Mouse (Mus musculus) cerebellum, adult 2 months (tissue): ENCODE results near the gene Myoz1. TPM values are rescaled to one million over a fixed set of nuclear protein-coding genes. Genes with fewer than 3 reads are reported as not detected.
"Not testable (repeated sequence)": the region's sequence is repeated elsewhere in the genome, so short reads cannot be mapped to it uniquely, and the experiment has no call there.

Source experiments
- DNase-seq, 2 experiments: peaks; one replicate each; pipeline ENCODE4 v3.0.0; 2021
- H3K27ac ChIP-seq: fragments of 200-500 bp; 2 replicates; pipeline ENCODE4 v1.5.1; 2012; ENCODE audit warnings: low read length, control low read depth, inconsistent platforms; ENCODE audit not compliant: insufficient read depth
- H3K27me3 ChIP-seq: fragments of 200-500 bp; 2 replicates; pipeline ENCODE4 v1.6.1; 2012; ENCODE audit warnings: inconsistent platforms, mild to moderate bottlenecking, low read length, moderate library complexity; ENCODE audit not compliant: control insufficient read depth, insufficient read depth
- H3K4me1 ChIP-seq: fragments of 200-500 bp; 2 replicates; pipeline ENCODE4 v1.6.1; 2011; ENCODE audit warnings: low read length; ENCODE audit not compliant: control insufficient read depth, insufficient read depth
- H3K4me3 ChIP-seq: fragments of 200-500 bp; replicated peaks from 2 replicates; pipeline ENCODE3; 2011; ENCODE audit warnings: mild to moderate bottlenecking, low read depth, low read length, control low read depth; ENCODE audit not compliant: insufficient read depth
- CTCF ChIP-seq: fragments of 200-500 bp; IDR thresholded peaks from 2 replicates; pipeline ENCODE4 v1.5.1; 2011; ENCODE audit warnings: low read depth, mild to moderate bottlenecking, control low read depth, low read length, moderate library complexity, borderline replicate concordance; ENCODE audit not compliant: insufficient read depth
- POLR2A ChIP-seq: fragments of 200-500 bp; IDR thresholded peaks from 2 replicates; pipeline ENCODE4 v1.6.1; 2011; ENCODE audit warnings: low read length, control low read depth, borderline replicate concordance; ENCODE audit not compliant: insufficient read depth
- WGBS: fragments of 180-500 bp; shearing (Covaris S2); methylation state at CpG from one replicate; pipeline ENCODE4 v1.1.7; 2018; 5-methylcytosine and 5-hydroxymethylcytosine counted together
- polyA plus RNA-seq: library from polyadenylated mRNA; depleted of rRNA; stranded (reverse); fragments of >200 nt; gene quantifications from 2 replicates; pipeline ENCODE4 v1.2.3, GENCODE M21; 2012

Myoz1 gene
- polyA plus RNA-seq, 1 experiment: not detected

DNA sequence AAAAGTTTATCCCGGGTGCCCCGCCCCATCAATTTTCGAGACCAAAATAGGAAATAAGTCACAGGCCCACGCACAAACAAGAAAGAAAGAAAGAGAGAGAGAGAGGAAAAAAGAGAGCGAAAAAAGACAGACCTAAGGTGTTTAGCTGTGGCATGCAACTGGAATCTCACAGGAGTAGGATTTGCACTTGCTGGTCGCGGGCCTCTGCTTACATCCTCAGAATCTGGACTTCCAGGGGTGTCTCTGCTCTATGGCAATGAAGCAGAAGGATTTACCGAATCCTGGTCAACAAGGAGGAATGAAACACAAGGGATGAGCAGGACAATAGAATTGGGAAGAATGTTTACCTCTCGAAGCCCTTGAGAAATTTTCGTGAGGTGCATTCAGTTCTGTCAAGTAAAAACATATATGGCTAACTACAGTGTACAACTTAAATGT, 14.9 kb downstream of the Myoz1 start:
- no peak for DNase-seq
- 14% methylated on average over 10 of the region's 10 CpGs for WGBS
- H3K27me3 ChIP-seq: no peaks in the 10 kb centered on the region
- peak overlapping the region; percentile 77 for H3K27ac ChIP-seq
- TF ChIP-seq CTCF: no peak
- no peak for TF ChIP-seq POLR2A
- H3K4me1 ChIP-seq: no peaks in the 10 kb centered on the region
- H3K4me3 ChIP-seq: peak overlapping the region; percentile 94

DNA sequence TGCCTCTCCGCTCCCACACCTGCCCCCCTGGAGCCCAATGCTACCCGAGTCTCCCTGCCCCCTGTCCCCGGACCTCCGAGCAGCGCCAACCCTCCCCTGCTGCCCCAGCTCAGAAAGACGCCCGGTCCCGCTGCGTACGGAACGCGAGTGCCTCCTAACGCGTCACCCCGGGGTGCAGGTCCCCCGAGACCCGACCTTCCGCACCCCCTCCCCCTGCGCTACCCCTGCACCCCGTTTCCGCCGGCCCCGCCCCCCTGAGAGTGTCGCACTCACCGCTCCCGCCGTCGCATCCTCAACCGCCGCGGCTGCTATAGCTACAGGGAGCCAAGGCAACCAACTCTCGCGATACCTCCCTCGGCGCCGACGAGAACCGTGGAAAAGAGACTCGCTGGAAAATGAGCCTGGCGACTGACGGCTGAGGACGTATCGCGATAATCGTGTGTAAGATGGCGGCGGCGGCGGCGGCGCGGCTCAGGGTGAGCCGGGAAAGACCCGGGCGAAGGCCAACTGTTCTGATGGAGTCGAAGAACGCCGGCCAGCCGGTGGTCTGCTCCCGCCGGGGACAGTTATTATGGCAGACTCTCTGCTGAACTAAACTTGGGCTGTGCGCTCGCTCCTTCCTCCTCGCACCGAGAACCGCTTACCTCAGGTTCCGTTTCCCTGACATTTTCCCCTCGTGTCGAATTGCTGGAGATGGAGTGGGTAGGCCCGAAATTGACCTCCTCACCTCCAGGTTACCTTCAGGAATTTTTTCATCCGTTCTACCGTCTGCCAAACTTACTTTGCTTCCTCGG, 15.5 kb downstream of the Myoz1 start, which contains the start of gene Usp54:
Usp54 (minus strand) TSS at position 420 of the 794 bp plus-strand sequence.
- no peaks in the 10 kb centered on the region for H3K4me1 ChIP-seq
- H3K27me3 ChIP-seq: no peaks in the 10 kb centered on the region
- under 1% methylated on average over 73 of the region's 73 CpGs for WGBS
- TF ChIP-seq POLR2A (peak; percentile 73), CTCF (no peak)
- H3K4me3 ChIP-seq: peak within 1 kb of the TSS; percentile 94
- DNase-seq: peak; percentile 96
- H3K27ac ChIP-seq: peak within 1 kb of the TSS; percentile 77

DNA sequence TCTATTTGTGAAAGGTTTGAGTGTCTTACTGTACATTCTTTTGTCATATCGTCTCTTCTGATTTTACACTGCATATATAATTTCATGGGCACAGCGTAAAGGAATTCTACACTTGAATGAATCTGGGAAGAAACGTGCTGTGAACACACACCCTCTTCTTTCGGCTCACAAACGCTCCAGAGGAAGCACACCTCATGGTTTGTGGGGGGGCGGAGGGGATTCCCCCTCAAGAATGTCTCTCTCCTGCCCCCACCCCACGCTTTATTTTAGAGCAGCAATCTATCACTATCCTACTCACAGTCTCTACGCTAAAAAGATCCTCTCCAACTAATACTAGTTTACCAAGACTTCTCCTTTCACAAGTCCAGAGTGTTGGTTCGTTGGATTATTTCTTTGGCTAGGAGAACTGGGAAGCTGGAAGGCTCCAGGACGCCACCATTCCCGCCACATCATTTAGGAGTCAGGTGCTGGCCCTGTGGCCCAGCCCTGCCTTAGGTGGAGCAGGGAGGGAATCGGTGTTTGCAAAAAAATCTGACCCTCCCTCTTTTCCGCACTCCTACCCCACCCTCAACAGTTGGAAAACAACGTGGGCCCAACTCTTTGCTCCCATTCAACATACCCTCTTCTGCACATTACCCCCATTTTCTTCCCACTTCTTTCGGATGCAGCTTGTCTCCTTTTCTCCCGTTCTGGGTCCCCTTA, 16.3 kb downstream of the Myoz1 start:
- WGBS: 2% methylated on average over 16 of the region's 16 CpGs
- H3K27me3 ChIP-seq: no peaks in the 10 kb centered on the region
- TF ChIP-seq CTCF (no peak), POLR2A (no peak)
- DNase-seq: peak in 1 of 2 experiments; percentile 40
- H3K4me3 ChIP-seq: peak overlapping the region; percentile 94
- peak overlapping the region; percentile 42; the same call in 1 of the 2 replicates for H3K27ac ChIP-seq
- no peaks in the 10 kb centered on the region for H3K4me1 ChIP-seq

DNA sequence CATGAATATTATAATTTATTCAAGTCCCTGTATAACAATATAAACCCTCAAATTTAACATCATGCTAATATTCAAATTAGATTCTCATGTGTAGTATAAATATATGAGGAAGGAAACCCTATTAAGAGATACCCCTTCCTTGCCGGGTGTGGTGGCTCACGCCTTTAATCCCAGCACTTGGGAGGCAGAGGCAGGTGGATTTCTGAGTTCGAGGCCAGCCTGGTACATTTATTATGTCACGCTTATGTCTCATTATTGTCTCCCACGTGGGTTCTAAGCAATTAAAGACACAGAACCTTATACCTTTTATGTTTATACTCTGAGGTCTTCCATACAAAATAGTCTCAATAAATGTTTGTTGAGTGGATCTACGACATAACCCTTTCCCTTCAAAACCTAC, 17.6 kb downstream of the Myoz1 start:
- no peak for DNase-seq
- WGBS: 89% methylated on average over 6 of the region's 6 CpGs
- TF ChIP-seq POLR2A: no peak
- TF ChIP-seq CTCF: no peak
- H3K27me3 ChIP-seq: no peaks in the 10 kb centered on the region
- no peaks in the 10 kb centered on the region for H3K4me1 ChIP-seq
- no peak overlapping the region for H3K4me3 ChIP-seq
- no peak overlapping the region for H3K27ac ChIP-seq

DNA sequence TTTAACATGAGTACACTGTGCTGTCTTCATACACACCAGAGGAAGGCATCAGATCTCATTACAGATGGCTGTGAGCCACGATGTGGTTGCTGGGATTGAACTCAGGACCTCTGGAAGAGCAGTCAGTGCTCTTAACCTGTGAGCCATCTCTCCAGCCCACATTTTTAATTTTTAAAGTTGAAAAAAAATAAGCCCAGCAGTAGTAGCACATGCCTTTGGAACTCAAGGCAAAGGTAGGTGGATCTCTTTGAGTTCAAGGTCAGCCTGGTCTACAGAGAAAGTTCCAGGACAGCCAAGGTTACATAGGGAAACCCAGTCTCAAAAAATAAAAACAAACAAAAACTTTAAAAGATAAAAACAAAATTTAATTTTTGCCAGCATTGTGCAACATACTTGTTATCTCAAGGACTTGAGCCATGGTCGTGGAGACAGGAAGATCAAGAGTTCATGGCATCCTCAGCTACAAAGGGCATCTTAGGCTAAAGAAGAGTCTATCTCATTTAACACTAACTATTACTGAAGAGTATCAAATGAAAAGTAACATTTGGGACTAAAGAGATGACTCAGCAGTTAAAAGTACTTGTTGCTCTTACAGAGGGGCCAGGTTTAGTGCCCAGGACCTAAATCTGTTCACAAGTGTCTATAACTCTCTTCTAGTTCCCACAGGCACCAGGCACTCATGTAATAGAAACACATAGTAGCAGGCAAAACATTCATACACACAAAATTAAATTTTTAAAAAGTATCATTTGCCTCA, 18.3 kb downstream of the Myoz1 start:
- no peak for DNase-seq
- Histone ChIP-seq H3K4me1 (no peaks in the 10 kb centered on the region), H3K4me3 (no peak overlapping the region), H3K27me3 (no peaks in the 10 kb centered on the region), H3K27ac (no peak overlapping the region)
- 82% methylated on average over 2 of the region's 2 CpGs for WGBS
- TF ChIP-seq POLR2A: no peak
- TF ChIP-seq CTCF: no peak

DNA sequence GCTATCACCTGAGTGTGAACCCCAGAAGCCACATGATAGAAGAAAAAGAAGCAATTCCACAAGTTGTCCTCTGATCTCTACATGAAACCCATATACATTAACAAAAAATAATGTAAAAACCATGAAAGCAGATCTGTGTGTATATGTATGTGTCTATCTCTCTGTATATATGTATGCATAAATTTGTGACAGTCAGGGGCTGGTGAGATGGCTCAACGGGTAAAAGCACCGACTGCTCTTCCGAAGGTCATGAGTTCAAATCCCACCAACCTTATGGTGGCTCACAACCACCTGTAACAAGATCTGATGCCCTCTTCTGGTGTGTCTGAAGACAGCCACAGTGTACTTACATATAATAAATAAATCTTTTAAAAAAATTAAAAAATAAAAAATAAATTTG, 19.4 kb downstream of the Myoz1 start:
- H3K27ac ChIP-seq, DNase-seq, H3K4me1 ChIP-seq, H3K4me3 ChIP-seq, H3K27me3 ChIP-seq: not testable (repeated sequence)
- WGBS: 91% methylated on average over 3 of the region's 3 CpGs

DNA sequence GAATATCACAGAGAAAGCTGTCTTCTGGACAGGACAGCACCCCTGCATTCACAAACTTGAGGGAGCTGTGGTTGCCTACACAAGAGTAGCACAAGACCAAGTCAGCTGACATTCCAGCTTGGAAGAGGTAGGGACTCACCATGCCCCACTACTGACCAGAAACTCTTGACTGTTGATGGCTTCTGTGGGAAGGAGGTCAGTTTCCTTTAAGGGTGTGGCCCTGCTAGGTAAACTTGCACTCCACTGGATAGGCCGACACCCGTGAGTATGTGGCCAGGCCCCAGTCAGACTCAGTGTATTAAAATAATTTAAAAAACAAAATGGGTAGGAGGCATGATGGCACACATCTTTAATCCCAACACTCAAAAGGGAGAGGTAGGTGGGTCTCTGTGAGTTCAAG, 20.8 kb downstream of the Myoz1 start:
- TF ChIP-seq POLR2A: no peak
- no peak for TF ChIP-seq CTCF
- Histone ChIP-seq H3K4me3 (no peak overlapping the region), H3K4me1 (no peaks in the 10 kb centered on the region), H3K27me3 (no peaks in the 10 kb centered on the region), H3K27ac (no peak overlapping the region)
- DNase-seq: no peak
- 97% methylated on average over 2 of the region's 2 CpGs for WGBS
